Mouse (Mus musculus) erythroblast, embryonic 14.5 days (primary cell): Measurements from ENCODE around the gene Fam240b.

Experiments
- GATA1 ChIP-seq: IDR thresholded peaks from 2 replicates; pipeline ENCODE4 v1.6.1; 2012; ENCODE audit warnings: low read length, inconsistent platforms, mixed read lengths
- TAL1 ChIP-seq: IDR thresholded peaks from 3 replicates; pipeline ENCODE4 v1.6.1; 2012; ENCODE audit warnings: low read length, inconsistent platforms, mixed read lengths

GRCm38 (mm10) chr13:64447947-64448346, 49.6 kb downstream of the Fam240b start:
- TF ChIP-seq TAL1 (no peak), GATA1 (no peak)
